Mouse (Mus musculus) mesoderm, embryonic 11.5 days (tissue): Measurements from ENCODE around the gene Skap1.

ENCODE experiments used
- DNase-seq: peaks from one replicate; pipeline ENCODE4 v3.0.0-alpha.2; 2012; ENCODE audit warnings: low read depth, low spot score

The Skap1 gene

GRCm38 (mm10) chr11:96622782-96623181 lies 158.4 kb downstream of the Skap1 start:
- peak; percentile 78 for DNase-seq

DNA sequence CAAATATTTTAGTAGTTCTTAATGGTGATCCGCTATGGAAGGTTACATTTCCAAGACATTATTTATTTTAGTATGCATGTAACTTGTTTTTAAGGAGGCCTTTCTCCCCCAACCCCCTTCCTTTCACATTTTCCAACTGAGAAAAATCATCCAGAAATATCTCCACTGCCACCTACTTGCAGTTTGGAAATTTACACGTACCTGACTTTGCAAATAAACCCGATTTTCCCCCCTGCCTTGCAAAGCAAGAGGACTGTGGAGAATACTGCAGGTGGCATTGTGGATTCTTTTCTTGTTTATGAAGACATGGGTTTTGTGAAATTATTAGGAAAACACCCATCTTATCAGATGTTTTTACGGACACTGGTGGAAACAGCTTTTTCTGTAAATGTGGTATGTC lies 160.0 kb downstream of the Skap1 start:
- DNase-seq, result no peak

DNA sequence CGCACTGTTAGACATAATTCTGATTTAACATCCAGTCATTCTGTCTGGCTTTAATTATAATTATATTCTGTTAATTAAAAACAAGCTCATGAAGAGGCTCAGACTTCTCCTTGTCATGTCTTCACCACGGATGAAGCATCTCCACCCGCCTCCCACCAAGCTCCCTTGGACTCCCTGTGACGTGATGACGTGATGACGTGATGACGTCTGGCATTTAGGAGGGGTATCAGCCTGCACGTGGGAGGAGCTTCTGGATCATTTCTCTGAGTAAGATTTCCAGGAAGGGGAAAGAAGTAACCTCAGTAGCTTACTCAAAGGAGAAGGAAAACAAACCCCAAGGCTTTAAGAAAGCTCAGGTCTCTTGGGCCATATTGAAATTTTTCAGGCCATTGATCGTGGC lies 165.4 kb downstream of the Skap1 start:
- peak; percentile 37 for DNase-seq

DNA sequence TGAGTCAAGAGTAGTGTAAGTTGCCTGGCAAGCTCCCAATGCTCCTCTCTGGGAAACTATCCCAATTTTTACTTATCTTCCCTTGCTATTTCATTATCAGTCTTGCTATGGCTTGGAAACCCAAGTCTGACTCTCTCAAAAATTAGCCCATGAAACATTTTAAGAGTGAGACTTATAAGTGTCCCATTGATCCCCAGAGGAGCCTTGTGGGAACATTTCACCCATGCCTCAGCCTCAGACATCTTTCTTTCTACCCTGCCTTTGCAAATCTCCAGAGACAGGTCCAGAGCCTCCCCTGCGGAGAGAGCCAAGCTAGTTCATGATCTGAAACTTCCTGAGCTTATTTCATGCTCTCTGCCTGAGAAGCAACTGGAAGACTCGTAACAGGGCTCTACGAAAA lies 167.1 kb downstream of the Skap1 start:
- no peak for DNase-seq

DNA sequence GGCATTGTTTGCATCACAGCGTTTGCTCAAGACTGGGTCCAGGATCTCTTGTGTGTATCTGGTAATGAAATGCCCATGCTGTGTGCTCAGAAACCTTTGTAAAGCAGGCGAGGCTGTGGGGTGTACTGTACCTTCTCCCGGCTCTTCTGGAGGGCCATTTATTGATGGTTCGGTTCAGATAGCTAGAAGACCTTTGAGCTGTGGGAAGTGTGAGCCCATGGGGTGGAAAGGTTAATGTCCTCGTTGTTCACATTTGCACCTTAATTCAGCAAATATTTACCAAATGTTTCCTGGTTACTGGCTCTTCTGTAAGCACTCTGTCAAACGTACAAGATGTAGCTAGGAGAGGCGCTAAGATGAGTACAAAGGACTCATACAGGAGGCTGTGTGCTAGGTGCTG lies 173.5 kb downstream of the Skap1 start:
- DNase-seq, result no peak

GRCm38 (mm10) chr11:96639805-96640204 lies 175.4 kb downstream of the Skap1 start:
- no peak for DNase-seq

DNA sequence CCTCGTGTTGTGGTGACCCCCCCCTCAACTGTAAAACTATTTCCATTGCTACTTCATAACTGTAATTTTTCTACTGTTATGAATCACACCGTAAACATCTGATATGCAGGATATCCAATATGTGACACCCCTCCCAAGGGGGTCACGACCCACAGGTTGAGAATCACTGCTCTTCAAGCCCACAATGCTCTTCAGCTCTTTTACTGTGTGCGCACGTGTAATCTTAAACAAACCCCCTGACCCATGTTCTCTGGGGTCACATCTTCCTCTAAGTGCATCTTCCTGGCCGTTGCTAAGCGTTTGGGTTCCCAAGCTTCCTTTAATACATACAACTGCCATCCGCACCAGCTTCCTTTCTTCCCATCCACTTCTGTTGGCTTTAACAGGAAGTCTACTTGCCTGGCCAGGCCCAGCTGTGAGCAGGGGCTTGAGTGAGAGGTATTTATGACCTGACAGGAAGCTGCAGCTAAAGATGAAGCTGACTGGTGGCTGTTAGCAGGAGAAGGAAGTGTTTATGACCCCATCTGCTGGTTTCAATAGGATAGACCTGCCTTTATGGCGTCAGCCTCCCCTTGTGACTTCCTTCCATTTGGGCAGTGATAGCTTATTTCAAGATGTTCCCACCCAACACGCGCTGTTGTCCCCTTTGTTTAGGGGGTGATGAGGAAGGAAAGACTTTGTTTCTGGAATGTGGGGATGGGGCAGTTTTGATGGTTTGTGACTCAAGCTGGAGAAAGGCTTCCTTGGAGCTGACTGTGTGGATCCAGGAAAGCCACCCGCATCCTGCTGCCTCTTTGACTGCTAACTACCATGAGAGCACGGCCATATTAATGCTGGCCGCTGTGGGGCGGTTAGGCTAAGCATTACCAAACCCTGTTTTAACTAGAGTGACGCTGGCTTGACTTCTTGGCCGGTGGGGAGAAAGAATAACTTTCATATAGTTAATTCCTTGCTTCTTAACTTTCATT lies 178.1 kb downstream of the Skap1 start:
- peak; percentile 68 for DNase-seq

DNA sequence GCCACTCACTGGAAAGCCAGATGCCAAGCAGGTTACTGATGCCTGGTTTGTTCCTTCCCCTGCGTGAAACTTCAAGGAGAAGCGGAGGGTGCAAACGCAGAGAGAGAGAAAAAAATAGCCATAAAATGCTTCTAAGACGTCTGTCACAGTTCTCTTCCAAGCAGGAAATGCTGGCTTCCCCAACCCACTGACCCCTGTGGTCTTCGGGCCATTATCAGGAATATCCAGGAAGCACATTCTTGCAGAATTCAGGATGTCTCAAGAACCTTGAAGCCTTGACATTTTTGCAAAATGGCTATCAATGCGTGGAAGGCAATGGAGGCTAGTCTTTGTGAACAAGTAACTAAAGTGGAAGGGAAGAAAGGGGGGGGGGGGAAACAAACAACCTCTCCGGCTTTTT lies 180.6 kb downstream of the Skap1 start:
- no peak for DNase-seq

- peak; percentile 88 for DNase-seq
These were observed 181.2 kb downstream of the Skap1 start for GRCm38 (mm10) chr11:96645538-96646037.

- DNase-seq, result no peak
These were observed 187.5 kb downstream of the Skap1 start for GRCm38 (mm10) chr11:96651848-96652247.

DNA sequence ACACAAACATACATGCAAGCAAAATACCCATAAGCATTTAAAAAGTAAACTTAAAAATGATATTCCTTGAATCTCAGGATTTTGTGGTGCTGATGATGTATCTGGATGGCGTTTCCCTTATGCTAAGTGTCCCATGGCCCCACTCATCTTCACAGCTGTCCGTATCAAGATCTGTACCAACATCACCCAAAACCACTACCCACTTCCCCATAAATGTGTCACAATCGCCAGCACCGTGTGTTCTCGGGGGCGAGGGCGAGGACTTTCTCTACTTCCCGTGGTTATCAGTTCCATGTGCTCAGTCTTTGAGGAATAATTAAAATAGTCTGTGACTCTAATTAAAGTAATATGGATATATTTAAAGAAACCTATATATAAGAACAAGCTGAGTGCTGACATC lies 189.5 kb downstream of the Skap1 start:
- DNase-seq, result no peak

DNA sequence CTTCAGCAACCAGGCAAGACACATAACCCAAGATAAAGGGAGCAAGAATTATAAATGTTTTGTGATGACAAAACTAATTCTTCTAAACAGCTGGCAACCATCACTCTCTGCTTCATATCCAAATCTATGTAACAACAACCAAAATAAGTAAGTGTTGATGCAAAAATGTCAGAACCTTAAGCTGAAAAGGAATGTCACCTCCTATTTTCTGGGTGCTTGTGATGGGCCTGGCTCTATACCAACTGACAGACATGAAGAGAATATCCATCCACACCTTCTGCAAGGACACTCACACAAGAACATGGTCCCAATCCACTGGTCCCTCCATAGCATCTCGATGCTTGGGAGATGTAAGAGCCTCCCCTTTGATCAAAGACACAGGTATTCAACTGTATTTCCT lies 194.0 kb downstream of the Skap1 start:
- no peak for DNase-seq

GRCm38 (mm10) chr11:96666924-96667323 lies 202.5 kb downstream of the Skap1 start:
- no peak for DNase-seq

- DNase-seq, result no peak
These were observed 204.0 kb downstream of the Skap1 start for GRCm38 (mm10) chr11:96668367-96668766.

DNA sequence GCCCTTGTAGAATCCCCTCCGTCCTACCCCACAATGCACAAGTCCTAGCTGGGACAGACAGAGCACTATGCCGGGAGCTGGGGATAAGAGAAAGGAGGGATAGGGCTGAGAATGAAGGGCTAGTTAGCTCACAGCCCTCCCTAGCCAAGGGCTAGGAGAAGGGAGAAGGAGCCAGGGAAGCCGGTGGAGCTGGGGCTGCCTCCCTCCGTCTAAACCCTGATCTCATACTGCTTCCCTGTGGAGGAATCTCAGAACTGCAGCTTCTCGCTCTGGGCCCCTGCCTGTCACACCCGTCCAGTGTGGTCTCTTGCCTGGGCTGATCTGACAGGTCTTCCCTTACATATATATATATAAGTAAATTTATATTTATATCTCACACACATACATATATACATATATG lies 209.4 kb downstream of the Skap1 start:
- DNase-seq, result peak; percentile 79

GRCm38 (mm10) chr11:96674786-96675365 lies 210.5 kb downstream of the Skap1 start:
- DNase-seq, result no peak

DNA sequence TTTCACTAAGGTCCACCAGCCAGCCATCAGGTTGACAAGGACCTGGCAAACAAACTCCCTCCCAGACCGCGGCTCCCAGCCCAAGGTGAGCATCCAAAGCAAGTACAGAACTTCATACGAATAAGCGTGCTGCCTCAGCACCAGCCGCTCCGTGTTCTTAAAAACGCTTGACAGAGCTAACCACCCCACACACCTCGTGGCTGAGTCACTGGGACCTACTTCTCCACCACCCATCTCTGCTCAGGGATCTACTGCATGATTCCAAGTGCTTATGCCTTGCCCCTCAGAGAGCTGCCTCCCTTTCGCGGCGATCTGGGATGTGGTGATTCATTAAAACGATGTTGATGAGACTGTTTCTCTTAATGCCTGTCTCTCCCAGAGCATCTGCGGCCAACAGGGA lies 213.6 kb downstream of the Skap1 start:
- no peak for DNase-seq

DNA sequence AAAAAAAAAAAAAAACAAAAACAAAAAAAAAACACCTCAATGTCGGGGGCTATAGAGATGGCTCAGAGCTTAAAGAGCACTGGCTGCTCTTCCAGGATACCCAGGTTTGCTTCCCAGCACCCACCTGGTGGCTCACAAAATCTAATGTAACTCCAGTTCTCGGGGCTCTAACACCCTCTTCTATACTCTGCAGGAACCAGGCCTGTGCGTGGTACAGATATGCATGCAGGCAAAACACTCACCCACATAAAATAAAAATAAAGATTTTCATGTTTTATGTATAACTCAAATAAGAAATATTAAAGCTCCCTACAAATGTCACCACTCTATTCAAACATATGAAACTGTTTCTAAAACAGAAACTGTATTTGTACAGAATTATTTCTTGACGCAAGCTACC lies 214.6 kb downstream of the Skap1 start:
- no peak for DNase-seq

- no peak for DNase-seq
These were observed 221.0 kb downstream of the Skap1 start for GRCm38 (mm10) chr11:96685381-96685780.

DNA sequence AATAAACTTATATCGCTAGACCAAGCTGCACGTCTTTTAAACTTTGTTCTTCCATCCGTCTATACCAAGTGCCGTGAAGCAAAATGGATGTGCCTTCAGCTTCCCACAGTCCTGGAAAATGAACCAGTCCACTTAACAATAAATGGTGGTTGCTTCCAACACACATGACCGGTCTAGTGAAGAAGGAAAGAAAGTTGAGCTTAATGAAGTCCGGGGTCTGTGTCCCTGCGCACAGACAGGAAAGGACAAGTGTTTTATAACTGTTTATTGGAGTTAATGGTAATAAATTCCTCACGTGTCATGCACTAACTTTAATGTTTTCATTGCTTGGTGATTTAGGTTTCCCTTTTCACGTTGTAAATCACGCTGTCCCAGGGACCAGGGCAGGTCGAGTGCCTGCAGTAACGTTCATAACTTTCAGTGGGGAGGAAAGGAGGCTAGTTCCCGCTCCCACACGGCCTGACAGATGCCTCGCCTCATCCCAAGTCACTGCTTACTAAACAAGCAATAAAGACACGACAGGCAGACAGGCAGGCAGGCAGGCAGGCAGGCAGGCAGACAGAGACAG lies 222.4 kb downstream of the Skap1 start:
- no peak for DNase-seq

GRCm38 (mm10) chr11:96692250-96692649 lies 227.9 kb downstream of the Skap1 start:
- no peak for DNase-seq

DNA sequence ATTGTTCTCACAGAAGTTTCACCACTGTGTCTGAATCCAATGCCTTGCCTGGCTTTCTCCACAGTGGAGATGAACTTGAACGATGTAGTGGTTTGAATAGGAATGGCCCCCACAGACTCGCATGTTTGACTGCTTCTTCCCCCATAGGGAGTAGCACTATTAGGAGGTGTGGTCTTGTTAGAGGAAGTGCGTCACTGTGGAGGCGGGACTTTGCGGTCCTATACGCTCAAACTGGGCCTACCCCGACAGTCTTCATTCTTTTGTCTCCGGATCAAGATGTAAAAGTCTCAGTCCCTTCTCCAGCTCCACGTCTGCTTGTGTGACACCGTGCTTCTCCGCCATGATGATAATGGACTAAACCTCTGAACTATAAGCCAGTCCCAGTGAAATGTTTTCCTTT lies 229.0 kb downstream of the Skap1 start:
- DNase-seq, result no peak

DNA sequence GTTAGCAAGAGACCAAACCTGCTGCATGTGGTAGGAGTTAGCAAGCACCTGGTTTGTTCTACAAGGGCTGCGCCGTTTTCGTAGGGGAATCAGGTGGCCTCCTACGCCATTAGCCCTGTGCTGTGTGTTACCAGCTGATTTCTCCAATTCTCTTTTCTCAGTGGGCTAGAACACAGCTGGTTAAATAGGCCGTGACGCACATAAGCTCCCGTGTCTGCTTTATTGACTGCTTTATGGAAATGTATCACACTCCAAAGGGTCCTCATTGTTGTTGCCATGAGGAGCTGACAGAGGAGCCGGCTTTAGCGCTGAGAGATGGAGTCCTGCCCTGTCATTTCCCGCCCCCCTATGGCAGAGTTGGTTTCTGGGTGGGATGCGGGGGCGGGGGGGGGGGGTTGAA lies 230.4 kb downstream of the Skap1 start:
- DNase-seq, result peak; percentile 44
